Mouse (Mus musculus) left cerebral cortex, adult 9 months (tissue): Measurements from ENCODE around the gene Myo18a.

Experiments
- DNase-seq, 2 experiments: peaks; one replicate each; pipeline ENCODE4 v3.0.0; 2022; ENCODE audit warnings: low spot score in 2 of 2

The Myo18a gene

GRCm38 (mm10) chr11:77771879-77772713 is 9.1 kb downstream of the Myo18a start:
- DNase-seq, result no peak

GRCm38 (mm10) chr11:77775701-77776400 is 12.8 kb downstream of the Myo18a start:
- no peak for DNase-seq

- DNase-seq, result no peak
Measured at GRCm38 (mm10) chr11:77777436-77777835, 14.4 kb downstream of the Myo18a start.

GRCm38 (mm10) chr11:77777937-77778336 is 14.9 kb downstream of the Myo18a start:
- no peak for DNase-seq

GRCm38 (mm10) chr11:77779240-77779639 is 16.2 kb downstream of the Myo18a start:
- DNase-seq, result no peak

GRCm38 (mm10) chr11:77781088-77781487 is 18.0 kb downstream of the Myo18a start:
- DNase-seq, result no peak

- DNase-seq, result no peak
Measured at GRCm38 (mm10) chr11:77782104-77782815, 19.2 kb downstream of the Myo18a start.

- DNase-seq, result no peak
Measured at GRCm38 (mm10) chr11:77783211-77783746, 20.2 kb downstream of the Myo18a start.

- DNase-seq, result peak in 1 of 2 experiments; percentile 38
Measured at GRCm38 (mm10) chr11:77783747-77784646, 21.0 kb downstream of the Myo18a start.

GRCm38 (mm10) chr11:77784894-77785293 is 21.8 kb downstream of the Myo18a start:
- DNase-seq, result no peak

GRCm38 (mm10) chr11:77785396-77785767 is 22.3 kb downstream of the Myo18a start:
- DNase-seq, result no peak

GRCm38 (mm10) chr11:77785768-77786561 is 22.9 kb downstream of the Myo18a start:
- DNase-seq, result peak in 1 of 2 experiments; percentile 73

GRCm38 (mm10) chr11:77787707-77788106 is 24.7 kb downstream of the Myo18a start, which contains the start of gene Gm10277:
TSS of gene Gm10277 (minus strand) at chr11:77787747.
- DNase-seq, result no peak

GRCm38 (mm10) chr11:77789512-77789911 is 26.5 kb downstream of the Myo18a start:
- DNase-seq, result no peak

GRCm38 (mm10) chr11:77790286-77790685 is 27.2 kb downstream of the Myo18a start:
- no peak for DNase-seq

GRCm38 (mm10) chr11:77791241-77791727 is 28.2 kb downstream of the Myo18a start:
- no peak for DNase-seq

GRCm38 (mm10) chr11:77791752-77792565 is 28.9 kb downstream of the Myo18a start:
- no peak for DNase-seq

- no peak for DNase-seq
Measured at GRCm38 (mm10) chr11:77792566-77792909, 29.5 kb downstream of the Myo18a start.

- DNase-seq, result peak; percentile 86 to 98
Measured at GRCm38 (mm10) chr11:77793238-77793930, 30.3 kb downstream of the Myo18a start.
